Mouse (Mus musculus) CH12.LX (cell line): Measurements from ENCODE around the gene Dennd2a. TPM values are rescaled to one million over a fixed set of nuclear protein-coding genes. Genes with fewer than 3 reads are reported as not detected.

Source experiments
- DNase-seq: peaks from one replicate; pipeline ENCODE4 v3.0.0-alpha.2; 2013; ENCODE audit errors: extremely low read depth
- H3K27ac ChIP-seq: 2 replicates; pipeline ENCODE4 v1.5.1; 2012; ENCODE audit warnings: low read depth, mild to moderate bottlenecking, control low read depth, moderate library complexity; ENCODE audit not compliant: insufficient read depth
- H3K27me3 ChIP-seq: replicated peaks from 2 replicates; pipeline ENCODE3; 2012; ENCODE audit warnings: inconsistent platforms
- H3K36me3 ChIP-seq, 2 experiments: replicated peaks in 1 of 2; 2 replicates each; pipeline versions ENCODE3 to v1.6.1; 2012; ENCODE audit warnings: inconsistent platforms in 1 of 2, low read length in 1 of 2, mild to moderate bottlenecking in 1 of 2, mixed read lengths in 1 of 2, moderate library complexity in 1 of 2; ENCODE audit not compliant: control insufficient read depth in 1 of 2, insufficient read depth in 1 of 2
- H3K4me1 ChIP-seq, 2 experiments: 2 replicates each; pipeline ENCODE4 v1.6.1; 2012; ENCODE audit warnings: inconsistent platforms in 1 of 2, moderate library complexity in 1 of 2; ENCODE audit not compliant: insufficient read depth in 2 of 2, control insufficient read depth in 1 of 2
- H3K4me2 ChIP-seq: 2 replicates; pipeline ENCODE4 v1.6.1; 2012; ENCODE audit warnings: low read depth, mild to moderate bottlenecking, control low read depth; ENCODE audit not compliant: poor library complexity, insufficient read depth, severe bottlenecking
- H3K4me3 ChIP-seq, 3 experiments: fragments of 150-350 bp in 1 of 3; sonication (generic) in 1 of 3; replicated peaks in 1 of 3; 2 replicates each; pipeline versions ENCODE3 to v1.5.1; 2011 to 2012; ENCODE audit warnings: low read depth in 2 of 3, low read length in 2 of 3, mild to moderate bottlenecking in 2 of 3, moderate library complexity in 2 of 3, control low read depth in 1 of 3, improper control_type of control experiment in 1 of 3, inconsistent platforms in 1 of 3, mixed read lengths in 1 of 3; ENCODE audit not compliant: poor library complexity in 1 of 3
- H3K79me2 ChIP-seq: replicated peaks from 2 replicates; pipeline ENCODE4 v1.6.1; 2012; ENCODE audit warnings: mild to moderate bottlenecking, moderate library complexity; ENCODE audit not compliant: control insufficient read depth, poor library complexity, insufficient read depth, severe bottlenecking; ENCODE audit errors: extremely low read depth
- H3K9ac ChIP-seq: 2 replicates; pipeline ENCODE4 v1.6.1; 2012; ENCODE audit warnings: low read depth, mild to moderate bottlenecking, control low read depth, moderate library complexity; ENCODE audit not compliant: insufficient read depth
- H3K9me3 ChIP-seq: replicated peaks from 2 replicates; pipeline ENCODE3; 2012; ENCODE audit warnings: low read length, inconsistent platforms, mixed read lengths
- CHD2 ChIP-seq: IDR thresholded peaks from 2 replicates; pipeline ENCODE4 v1.6.1; 2011; ENCODE audit warnings: low read length, improper control_type of control experiment
- CTCF ChIP-seq, 2 experiments: IDR thresholded peaks in 1 of 2; conservative IDR thresholded peaks in 1 of 2; 2 replicates each; pipeline ENCODE4 v1.5.1; 2011 to 2012; ENCODE audit warnings: low read depth in 2 of 2, low read length in 2 of 2, improper control_type of control experiment in 1 of 2, inconsistent platforms in 1 of 2, mild to moderate bottlenecking in 1 of 2, moderate library complexity in 1 of 2
- E2F4 ChIP-seq: IDR thresholded peaks from 2 replicates; pipeline ENCODE4 v1.6.1; 2011; ENCODE audit warnings: low read depth, low read length, improper control_type of control experiment; ENCODE audit not compliant: insufficient replicate concordance
- ELF1 ChIP-seq: IDR thresholded peaks from 2 replicates; pipeline ENCODE4 v1.6.1; 2014; ENCODE audit warnings: low read depth, mild to moderate bottlenecking, inconsistent platforms, low read length, improper control_type of control experiment
- ETS1 ChIP-seq: conservative IDR thresholded peaks from 2 replicates; pipeline ENCODE4 v1.6.1; 2012; ENCODE audit warnings: low read depth, mild to moderate bottlenecking, inconsistent platforms, low read length, improper control_type of control experiment, moderate library complexity
- JUN ChIP-seq: IDR thresholded peaks from 2 replicates; pipeline ENCODE4 v1.6.1; 2011; ENCODE audit warnings: low read depth, mild to moderate bottlenecking, low read length, improper control_type of control experiment, moderate library complexity; ENCODE audit not compliant: insufficient read depth
- NELFE ChIP-seq: IDR thresholded peaks from 2 replicates; pipeline ENCODE4 v1.6.1; 2011; ENCODE audit warnings: low read depth, low read length, improper control_type of control experiment
- NRF1 ChIP-seq: IDR thresholded peaks from 2 replicates; pipeline ENCODE4 v1.6.1; 2014; ENCODE audit warnings: low read depth, mild to moderate bottlenecking, inconsistent platforms, low read length, improper control_type of control experiment, moderate library complexity
- PAX5 ChIP-seq: IDR thresholded peaks from 2 replicates; pipeline ENCODE4 v1.6.1; 2012; ENCODE audit warnings: low read length, inconsistent platforms, mixed read lengths
- POLR2AphosphoS2 ChIP-seq: IDR thresholded peaks from 2 replicates; pipeline ENCODE4 v1.6.1; 2011; ENCODE audit warnings: low read depth, low read length, improper control_type of control experiment
- RAD21 ChIP-seq: IDR thresholded peaks from 2 replicates; pipeline ENCODE4 v1.6.1; 2011; ENCODE audit warnings: low read depth, mild to moderate bottlenecking, low read length, improper control_type of control experiment, moderate library complexity
- SMC3 ChIP-seq: IDR thresholded peaks from 2 replicates; pipeline ENCODE4 v1.6.1; 2011; ENCODE audit warnings: low read depth, low read length, improper control_type of control experiment
- dilution Hi-C: fragments of 300-500 bp; cut with MboI; formaldehyde crosslinking; loops from 2 replicates; pipeline ENCODE4 v1.14.3; 2020; ENCODE audit warnings: low sequenced_read_pairs; ENCODE audit not compliant: extremely low pct_unique_long_range_greater_than_20kb, extremely low pct_ligation_motif_present
- in situ Hi-C: fragments of 300-500 bp; cut with MboI; formaldehyde crosslinking; loops from 3 replicates; pipeline ENCODE4 v1.14.3; 2019; ENCODE audit warnings: low sequenced_read_pairs, low pct_ligation_motif_present, low pct_unique_long_range_greater_than_20kb, mixed read lengths
- polyA plus RNA-seq: library from polyadenylated mRNA; unstranded; fragments of >175 nt; gene quantifications from 2 replicates; pipeline ENCODE4 v1.2.1, GENCODE M21; 2012; ENCODE audit warnings: low read depth; ENCODE audit not compliant: insufficient read length
- total RNA-seq, 2 experiments: library from RNA; depleted of rRNA; stranded (reverse); fragments of 300-350 nt in 1 of 2; fragments of >200 nt in 1 of 2; gene quantifications; 2 replicates each; pipeline ENCODE4 v1.2.3; 2012 to 2014

The Dennd2a gene
- total and polyA plus RNA-seq, 3 experiments, result 3.7 to 10.6 (median 9.1) TPM

- in situ Hi-C loops, result loop anchor here (10.0 kb wide), 1 partner anchor 325 kb away; no protein-coding TSS in a partner anchor
- TF ChIP-seq CTCF (conservative IDR thresholded peaks at IDR 0.05 in 1 of 2, IDR thresholded peaks at IDR 0.05 in 1 of 2; ENCODE audit: low read depth in 2 of 2, low read length in 2 of 2) (peak in 1 of 2 experiments; percentile 72; a peak in 2 of 4 replicates), NRF1 (no peak), ETS1 (no peak), E2F4 (no peak)
- DNase-seq, result peak; percentile 32
These were observed 97.6 kb downstream of the Dennd2a start for GRCm38 (mm10) chr6:39460040-39460439.

GRCm38 (mm10) chr6:39455339-39456160 lies 102.1 kb downstream of the Dennd2a start:
- Histone ChIP-seq H3K27ac (no peak overlapping the region), H3K4me2 (no peak overlapping the region), H3K79me2 (no peaks in the 10 kb centered on the region), H3K36me3 (peaks cover 0 to 6% of the 10 kb centered on the region in 2 experiments), H3K9ac (no peak overlapping the region), H3K4me1 (peaks cover 8% of the 10 kb centered on the region in 2 experiments; a peak in 3 of 4 replicates), H3K4me3 (no peak overlapping the region), H3K27me3 (no peaks in the 10 kb centered on the region), H3K9me3 (peaks cover 2% of the 10 kb centered on the region)
- dilution Hi-C loops, result loop anchor here (25.0 kb wide), 1 partner anchor 107 kb away; the partner anchor contains the start of genes Adck2 and Dennd2a
- TF ChIP-seq RAD21 (no peak), NELFE (no peak), ELF1 (no peak), JUN (no peak), PAX5 (no peak), CHD2 (no peak), POLR2AphosphoS2 (no peak), E2F4 (no peak), SMC3 (no peak)
- in situ Hi-C loops, result no loop called here
- DNase-seq, result no peak

More at GRCm38 (mm10) chr6:39460040-39460439, 97.6 kb downstream of the Dennd2a start:
- Histone ChIP-seq H3K27ac (no peak overlapping the region), H3K9ac (no peak overlapping the region), H3K79me2 (no peaks in the 10 kb centered on the region), H3K36me3 (peaks cover 12 to 36% of the 10 kb centered on the region in 2 experiments), H3K9me3 (peaks cover 2% of the 10 kb centered on the region), H3K4me2 (no peak overlapping the region), H3K27me3 (no peaks in the 10 kb centered on the region), H3K4me3 (no peak overlapping the region), H3K4me1 (peaks cover 5 to 10% of the 10 kb centered on the region in 2 experiments; a peak in 3 of 4 replicates)
- dilution Hi-C loops, result loop anchor here (25.0 kb wide), 1 partner anchor 102 kb away; the partner anchor contains the start of genes Adck2 and Dennd2a
